Mouse (Mus musculus): ENCODE results near the gene Dlk1. TPM values are rescaled to one million over a fixed set of nuclear protein-coding genes. Genes with fewer than 3 reads are reported as not detected.
"Not testable (repeated sequence)": the region's sequence is repeated elsewhere in the genome, so short reads cannot be mapped to it uniquely, and the experiment has no call there.

Gene Dlk1
- total RNA-seq, 4 experiments from 2014 or later, result 0.23 to 0.69 (median 0.47) TPM; not detected in 1

GRCm38 (mm10) chr12:109439974-109440373, 12.6 kb upstream of the Dlk1 start:
- no peak for DNase-seq (ENCODE audit: low spot score)

GRCm38 (mm10) chr12:109441366-109441765, 11.3 kb upstream of the Dlk1 start:
- DNase-seq (ENCODE audit: low spot score), result no peak

GRCm38 (mm10) chr12:109442115-109442514, 10.5 kb upstream of the Dlk1 start:
- DNase-seq (ENCODE audit: low spot score), result no peak

- no peak for DNase-seq (ENCODE audit: low spot score)
Measured at GRCm38 (mm10) chr12:109443276-109443675, 9.3 kb upstream of the Dlk1 start.

GRCm38 (mm10) chr12:109444999-109445398, 7.6 kb upstream of the Dlk1 start:
- DNase-seq (ENCODE audit: low spot score), result no peak

- no peak for DNase-seq (ENCODE audit: low spot score)
Measured at GRCm38 (mm10) chr12:109445499-109446235, 7.0 kb upstream of the Dlk1 start.

GRCm38 (mm10) chr12:109446236-109446941, 6.2 kb upstream of the Dlk1 start:
- DNase-seq (ENCODE audit: low spot score), result no peak

- DNase-seq (ENCODE audit: low spot score), result no peak
Measured at GRCm38 (mm10) chr12:109449421-109450411, 2.9 kb upstream of the Dlk1 start.

GRCm38 (mm10) chr12:109453065-109453997, 708 bp downstream of the Dlk1 start:
- no peak for DNase-seq (ENCODE audit: low spot score)

GRCm38 (mm10) chr12:109454137-109454536, 1.5 kb downstream of the Dlk1 start:
- no peak for DNase-seq (ENCODE audit: low spot score)

GRCm38 (mm10) chr12:109456531-109457202, 4.0 kb downstream of the Dlk1 start:
- no peak for DNase-seq (ENCODE audit: low spot score)

GRCm38 (mm10) chr12:109457836-109458235, 5.2 kb downstream of the Dlk1 start:
- no peak for DNase-seq (ENCODE audit: low spot score)

- no peak for DNase-seq (ENCODE audit: low spot score)
Measured at GRCm38 (mm10) chr12:109458896-109459295, 6.3 kb downstream of the Dlk1 start.

GRCm38 (mm10) chr12:109459481-109460401, 7.1 kb downstream of the Dlk1 start:
- DNase-seq (ENCODE audit: low spot score), result no peak

GRCm38 (mm10) chr12:109462594-109462993, 10.0 kb downstream of the Dlk1 start:
- DNase-seq (ENCODE audit: low spot score), result no peak

GRCm38 (mm10) chr12:109467417-109467816, 14.8 kb downstream of the Dlk1 start:
- DNase-seq (ENCODE audit: low spot score), result not testable (repeated sequence)

GRCm38 (mm10) chr12:109469793-109470192, 17.2 kb downstream of the Dlk1 start:
- DNase-seq (ENCODE audit: low spot score), result no peak

- DNase-seq (ENCODE audit: low spot score), result no peak
Measured at GRCm38 (mm10) chr12:109472627-109473026, 20.0 kb downstream of the Dlk1 start.

GRCm38 (mm10) chr12:109473575-109473976, 21.0 kb downstream of the Dlk1 start:
- DNase-seq (ENCODE audit: low spot score), result no peak

Data from heart, adult 8-10 months (tissue).